Mouse (Mus musculus): ENCODE data around the gene Katnal1. TPM values are rescaled to one million over a fixed set of nuclear protein-coding genes. Genes with fewer than 3 reads are reported as not detected.

Katnal1 gene
- polyA plus RNA-seq, 2 experiments, result 5.1 to 7.6 TPM

DNA sequence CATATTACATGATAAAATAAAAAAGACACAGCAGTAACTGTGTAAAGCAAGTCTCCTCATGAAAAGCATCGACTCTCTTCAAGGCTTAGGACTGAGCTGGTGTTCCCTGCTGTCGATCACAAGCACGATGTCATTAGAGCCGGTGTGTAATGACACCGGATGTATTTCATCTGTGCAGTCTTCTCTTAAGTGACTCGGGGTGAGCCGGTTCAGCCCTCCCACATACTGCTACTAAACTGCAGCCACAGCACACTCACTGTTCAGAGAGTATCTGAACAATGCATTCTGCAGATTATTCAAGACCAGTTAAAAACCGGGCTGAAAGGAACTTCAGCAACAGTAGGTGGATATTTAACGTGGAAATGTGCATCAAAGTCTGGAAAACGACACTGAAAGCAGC, 5.7 kb downstream of the Katnal1 start:
- Histone ChIP-seq H3K4me1 (replicated peaks; ENCODE audit: control insufficient read depth in 2 of 2, insufficient read depth in 2 of 2, low read length in 1 of 2) (peaks cover 18 to 40% of the 10 kb centered on the region in 2 experiments), H3K9ac (replicated peaks) (no peak overlapping the region), H3K36me3 (replicated peaks; ENCODE audit: control insufficient read depth, insufficient read depth, low read depth) (peaks cover 19% of the 10 kb centered on the region), H3K27me3 (ENCODE audit: control insufficient read depth, insufficient read depth, low read length) (no peaks in the 10 kb centered on the region), H3K9me3 (ENCODE audit: control insufficient read depth, low read length) (no peaks in the 10 kb centered on the region), H3K27ac (no peak overlapping the region), H3K4me3 (ENCODE audit: insufficient read depth in 1 of 2, low read depth in 2 of 2, low read length in 2 of 2) (no peak overlapping the region), H3K4me2 (ENCODE audit: low read depth) (no peak overlapping the region)
- TF ChIP-seq EP300 (IDR thresholded peaks at IDR 0.05; ENCODE audit: low read depth) (no peak), CTCF (IDR thresholded peaks at IDR 0.05; ENCODE audit: low read depth) (no peak)
- ATAC-seq (ENCODE audit: insufficient read depth) (no peak), DNase-seq (ENCODE audit: low read depth in 3 of 3, low spot score in 3 of 3) (no peak)
- WGBS (ENCODE audit: insufficient replicate concordance), result 74% methylated on average over 10 of the region's 10 CpGs

DNA sequence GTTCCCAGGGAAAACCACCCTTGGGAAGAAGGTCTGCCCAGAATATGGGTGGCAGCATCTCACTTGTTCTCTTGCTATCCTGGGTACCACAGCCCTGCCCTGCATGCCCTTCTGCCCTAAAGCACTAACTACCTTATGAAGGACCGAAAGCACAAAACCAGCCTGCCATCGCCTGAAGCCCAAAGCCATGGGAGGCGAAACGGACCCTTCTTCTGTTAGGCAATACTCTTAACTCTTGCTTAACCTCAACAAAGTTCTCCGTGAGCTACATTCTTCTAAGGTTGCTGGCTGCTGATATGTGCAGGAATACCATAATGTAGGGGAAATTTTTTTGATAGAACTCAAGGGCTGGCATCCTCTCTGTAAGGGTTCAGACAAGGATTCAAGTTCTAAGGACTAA, 6.3 kb downstream of the Katnal1 start:
- no peak for TF ChIP-seq EP300 (IDR thresholded peaks at IDR 0.05; ENCODE audit: low read depth)
- TF ChIP-seq CTCF (IDR thresholded peaks at IDR 0.05; ENCODE audit: low read depth), result no peak
- Histone ChIP-seq H3K9me3 (ENCODE audit: control insufficient read depth, low read length) (no peaks in the 10 kb centered on the region), H3K4me3 (ENCODE audit: insufficient read depth in 1 of 2, low read depth in 2 of 2, low read length in 2 of 2) (no peak overlapping the region), H3K36me3 (replicated peaks; ENCODE audit: control insufficient read depth, insufficient read depth, low read depth) (peaks cover 25% of the 10 kb centered on the region), H3K4me2 (ENCODE audit: low read depth) (no peak overlapping the region), H3K27ac (no peak overlapping the region), H3K9ac (replicated peaks) (no peak overlapping the region), H3K27me3 (ENCODE audit: control insufficient read depth, insufficient read depth, low read length) (no peaks in the 10 kb centered on the region), H3K4me1 (replicated peaks; ENCODE audit: control insufficient read depth in 2 of 2, insufficient read depth in 2 of 2, low read length in 1 of 2) (peaks cover 18 to 40% of the 10 kb centered on the region in 2 experiments)
- 77% methylated on average over 5 of the region's 5 CpGs for WGBS (ENCODE audit: insufficient replicate concordance)
- no peak for DNase-seq (ENCODE audit: low read depth in 3 of 3, low spot score in 3 of 3)
- no peak for ATAC-seq (ENCODE audit: insufficient read depth)

DNA sequence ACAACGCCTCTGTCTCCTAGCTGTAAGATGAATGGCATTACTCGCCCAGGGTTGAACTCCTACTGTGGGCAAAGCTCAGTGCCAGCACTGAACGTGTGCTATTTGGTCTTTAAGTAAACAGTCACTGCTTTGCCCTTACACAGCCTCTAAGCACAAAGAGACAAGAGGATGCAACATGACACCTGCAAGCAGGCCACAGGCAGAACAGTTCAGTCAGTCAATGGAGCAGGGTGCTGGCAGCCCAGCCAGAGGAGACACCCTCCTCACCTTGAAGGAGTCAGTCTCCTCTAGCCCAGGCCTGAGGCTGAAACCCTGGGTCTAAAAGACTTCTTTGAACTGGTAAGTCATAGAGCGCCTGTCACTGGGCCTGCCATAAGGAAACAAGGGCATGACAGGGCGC, 11.1 kb downstream of the Katnal1 start:
- 79% methylated on average over 5 of the region's 5 CpGs for WGBS (ENCODE audit: insufficient replicate concordance)
- ATAC-seq (ENCODE audit: insufficient read depth) (no peak), DNase-seq (ENCODE audit: low read depth in 3 of 3, low spot score in 3 of 3) (no peak)
- Histone ChIP-seq H3K36me3 (replicated peaks; ENCODE audit: control insufficient read depth, insufficient read depth, low read depth) (peaks cover 34% of the 10 kb centered on the region), H3K9me3 (ENCODE audit: control insufficient read depth, low read length) (peaks cover 3% of the 10 kb centered on the region; the same call in 1 of the 2 replicates), H3K4me1 (replicated peaks; ENCODE audit: control insufficient read depth in 2 of 2, insufficient read depth in 2 of 2, low read length in 1 of 2) (peaks cover 0 to 2% of the 10 kb centered on the region in 2 experiments; a peak in 2 of 4 replicates), H3K9ac (replicated peaks) (no peak overlapping the region), H3K27ac (no peak overlapping the region), H3K4me2 (ENCODE audit: low read depth) (no peak overlapping the region), H3K4me3 (ENCODE audit: insufficient read depth in 1 of 2, low read depth in 2 of 2, low read length in 2 of 2) (no peak overlapping the region), H3K27me3 (ENCODE audit: control insufficient read depth, insufficient read depth, low read length) (no peaks in the 10 kb centered on the region)
- TF ChIP-seq CTCF (IDR thresholded peaks at IDR 0.05; ENCODE audit: low read depth) (no peak), EP300 (IDR thresholded peaks at IDR 0.05; ENCODE audit: low read depth) (no peak)

DNA sequence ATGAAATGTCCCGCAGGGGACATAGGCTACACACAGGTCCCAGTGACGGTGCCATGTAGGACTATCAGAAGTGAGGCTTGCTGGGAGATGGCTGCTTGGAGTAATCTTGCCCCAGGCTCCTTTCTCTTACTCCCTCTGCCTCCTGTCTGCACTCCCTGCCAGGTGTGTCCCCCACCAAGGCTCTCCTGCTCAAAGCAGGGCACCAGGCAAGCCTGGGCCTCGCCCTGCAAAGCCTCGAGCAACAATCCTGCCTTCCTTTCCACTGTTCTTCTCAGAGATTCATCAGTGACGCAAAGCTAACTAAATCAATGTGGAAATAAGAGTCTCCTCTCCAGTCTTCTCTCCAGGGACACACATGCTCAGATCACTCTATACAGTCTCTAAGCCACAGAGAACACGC, 12.3 kb downstream of the Katnal1 start:
- H3K4me1 ChIP-seq (replicated peaks; ENCODE audit: control insufficient read depth in 2 of 2, insufficient read depth in 2 of 2, low read length in 1 of 2), result peaks cover 8 to 9% of the 10 kb centered on the region in 2 experiments; a peak in 3 of 4 replicates
- H3K27me3 ChIP-seq (ENCODE audit: control insufficient read depth, insufficient read depth, low read length), result no peaks in the 10 kb centered on the region
- no peak for ATAC-seq (ENCODE audit: insufficient read depth)
- no peak for TF ChIP-seq CTCF (IDR thresholded peaks at IDR 0.05; ENCODE audit: low read depth)
- TF ChIP-seq EP300 (IDR thresholded peaks at IDR 0.05; ENCODE audit: low read depth), result no peak
- H3K36me3 ChIP-seq (replicated peaks; ENCODE audit: control insufficient read depth, insufficient read depth, low read depth), result peaks cover 35% of the 10 kb centered on the region
- H3K4me2 ChIP-seq (ENCODE audit: low read depth), result no peak overlapping the region
- no peak overlapping the region for H3K9ac ChIP-seq (replicated peaks)
- WGBS (ENCODE audit: insufficient replicate concordance), result 86% methylated on average over 6 of the region's 6 CpGs
- H3K27ac ChIP-seq, result no peak overlapping the region
- peaks cover 3% of the 10 kb centered on the region; the same call in 1 of the 2 replicates for H3K9me3 ChIP-seq (ENCODE audit: control insufficient read depth, low read length)
- H3K4me3 ChIP-seq (ENCODE audit: insufficient read depth in 1 of 2, low read depth in 2 of 2, low read length in 2 of 2), result no peak overlapping the region
- no peak for DNase-seq (ENCODE audit: low read depth in 3 of 3, low spot score in 3 of 3)

DNA sequence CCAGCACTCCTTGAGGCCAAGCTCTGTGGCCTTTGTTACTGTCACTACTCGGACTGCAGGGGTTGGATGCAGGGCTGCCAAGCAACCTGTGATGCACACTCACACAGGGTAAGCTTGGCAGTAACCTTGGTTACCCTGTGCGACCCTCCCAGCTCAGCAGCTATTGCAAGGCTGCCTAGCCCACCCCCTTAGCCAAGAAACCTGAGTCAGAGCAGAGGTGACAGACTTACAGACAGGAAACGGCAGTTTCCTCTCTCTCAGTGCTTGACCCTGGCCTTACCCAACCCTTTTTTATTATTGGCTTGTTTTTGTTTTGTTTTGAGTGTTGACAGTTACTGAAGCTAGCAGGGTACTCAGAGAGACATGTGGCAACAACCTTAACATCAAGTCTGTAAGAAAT, 16.9 kb downstream of the Katnal1 start:
- 25% methylated on average over 3 of the region's 3 CpGs for WGBS (ENCODE audit: insufficient replicate concordance)
- Histone ChIP-seq H3K27me3 (ENCODE audit: control insufficient read depth, insufficient read depth, low read length) (no peaks in the 10 kb centered on the region), H3K27ac (no peak overlapping the region), H3K4me2 (ENCODE audit: low read depth) (no peak overlapping the region), H3K4me1 (replicated peaks; ENCODE audit: control insufficient read depth in 2 of 2, insufficient read depth in 2 of 2, low read length in 1 of 2) (peaks cover 20 to 23% of the 10 kb centered on the region in 2 experiments), H3K9ac (replicated peaks) (no peak overlapping the region), H3K4me3 (ENCODE audit: insufficient read depth in 1 of 2, low read depth in 2 of 2, low read length in 2 of 2) (no peak overlapping the region), H3K36me3 (replicated peaks; ENCODE audit: control insufficient read depth, insufficient read depth, low read depth) (peaks cover 17% of the 10 kb centered on the region), H3K9me3 (ENCODE audit: control insufficient read depth, low read length) (peaks cover 3% of the 10 kb centered on the region; the same call in 1 of the 2 replicates)
- ATAC-seq (ENCODE audit: insufficient read depth) (no peak), DNase-seq (ENCODE audit: low read depth in 3 of 3, low spot score in 3 of 3) (no peak)
- no peak for TF ChIP-seq EP300 (IDR thresholded peaks at IDR 0.05; ENCODE audit: low read depth)
